Mouse (Mus musculus) liver, adult 2 months (tissue): ENCODE results near the gene Gm32717.
"Not testable (repeated sequence)": the region's sequence is repeated elsewhere in the genome, so short reads cannot be mapped to it uniquely, and the experiment has no call there.

Experiments
- CTCF ChIP-seq: fragments of 200-500 bp; IDR thresholded peaks from 2 replicates; pipeline ENCODE4 v1.5.1; 2011; ENCODE audit warnings: low read depth, low read length, control low read depth
- POLR2A ChIP-seq: fragments of 200-500 bp; IDR thresholded peaks from 2 replicates; pipeline ENCODE4 v1.6.1; 2011; ENCODE audit warnings: low read length, control low read depth; ENCODE audit not compliant: insufficient read depth; ENCODE audit errors: extremely low read depth

- TF ChIP-seq CTCF, POLR2A: not testable (repeated sequence)
Measured at GRCm38 (mm10) chr10:118268812-118269211, 28.2 kb upstream of the Gm32717 start.
